In the genomic region with DNA sequence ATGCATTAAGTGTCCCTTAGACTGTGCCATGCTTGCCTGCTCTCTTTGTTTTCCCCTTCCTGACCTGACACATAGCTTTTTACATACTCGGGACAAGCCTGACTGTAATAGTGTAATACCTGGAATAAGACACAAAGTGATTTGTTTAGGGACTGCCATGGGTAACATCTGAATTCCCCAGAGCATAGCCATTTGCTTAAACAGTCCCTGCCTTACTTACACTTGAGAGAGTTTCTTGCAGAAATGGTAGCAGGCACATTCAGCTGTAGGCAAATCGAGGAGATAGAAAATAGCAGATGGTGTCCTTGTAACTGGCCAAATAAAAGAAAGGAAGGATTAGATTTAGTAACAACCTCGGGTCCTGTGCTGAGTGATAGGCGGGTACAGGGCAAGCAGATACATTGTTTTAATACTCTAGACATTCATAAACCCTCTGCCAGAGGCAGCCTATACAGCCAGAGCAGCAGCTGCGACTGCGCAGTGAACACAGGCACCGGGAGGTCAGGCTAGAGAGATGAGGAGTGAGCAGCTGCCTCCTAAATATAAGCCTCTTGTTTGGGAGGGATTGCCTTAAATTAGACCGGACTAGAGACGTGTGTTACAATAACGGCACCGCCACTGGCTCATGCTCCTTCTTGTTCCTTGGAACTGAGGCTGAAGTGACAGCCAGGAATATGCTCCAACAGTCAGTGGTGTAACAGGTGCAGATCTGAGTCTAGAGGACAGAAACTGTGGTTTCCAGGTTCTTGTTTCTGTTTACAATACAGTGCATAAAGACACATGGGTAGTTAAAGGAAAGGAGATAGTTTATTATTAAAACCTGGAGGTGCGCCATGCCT, we compare ENCODE assay signal across 12 mouse cellular contexts. TPM values are rescaled to one million over a fixed set of nuclear protein-coding genes. Genes with fewer than 3 reads are reported as not detected.
A peak's percentile ranks its signal among the peaks of the same experiment; 100 is the strongest.
DNase-seq lines count a peak whose midpoint lies in the region; ATAC-seq and TF ChIP-seq lines count a peak whose summit lies in the region.
"Had no signal": no experiment of that assay in that cellular context is flagged by ENCODE, and none has a peak within 500 bp of the region (broad histone marks: within the 10 kb centered on the region; RNA-seq: fewer than 3 reads in every experiment).

No protein-coding gene starts in this region.

- no peaks in the 10 kb centered on the region for H3K36me3 ChIP-seq in heart, embryonic 11.5 days (ENCODE audit: control insufficient read depth, insufficient read depth, low read length)
- H3K36me3 ChIP-seq in midbrain, postnatal 0 days (ENCODE audit: insufficient read depth, low read length): no peaks in the 10 kb centered on the region
- H3K36me3 ChIP-seq: liver, embryonic 15.5 days had no signal

- H3K27ac ChIP-seq in heart, embryonic 11.5 days (ENCODE audit: low read depth, low read length): no peak overlapping the region
- no peak overlapping the region for H3K27ac ChIP-seq in midbrain, postnatal 0 days (ENCODE audit: low read depth, low read length)
- H3K27ac ChIP-seq: kidney, postnatal 0 days; liver, embryonic 15.5 days had no signal

- no peak overlapping the region for H3K4me3 ChIP-seq in heart, embryonic 11.5 days (ENCODE audit: low read depth, low read length)
- no peak overlapping the region for H3K4me3 ChIP-seq in midbrain, postnatal 0 days (ENCODE audit: low read depth, low read length)
- H3K4me3 ChIP-seq: erythroblast, embryonic 14.5 days; liver, embryonic 15.5 days had no signal

- H3K9me3 ChIP-seq in heart, embryonic 11.5 days (replicated peaks; ENCODE audit: control insufficient read depth, low read length): no peaks in the 10 kb centered on the region
- no peaks in the 10 kb centered on the region for H3K9me3 ChIP-seq in midbrain, postnatal 0 days (ENCODE audit: low read length)
- H3K9me3 ChIP-seq: liver, embryonic 15.5 days had no signal

- H3K4me2 ChIP-seq in heart, embryonic 11.5 days: no peak overlapping the region
- no peak overlapping the region for H3K4me2 ChIP-seq in midbrain, postnatal 0 days (ENCODE audit: low read depth, low read length, poor library complexity, severe bottlenecking)
- H3K4me2 ChIP-seq: liver, embryonic 15.5 days had no signal

- no peak for ATAC-seq in heart, embryonic 11.5 days (replicated peaks; ENCODE audit: insufficient number of reproducible peaks, low FRiP score, low TSS enrichment)
- ATAC-seq in midbrain, postnatal 0 days (ENCODE audit: low FRiP score): no peak

- DNase-seq in heart, adult 18-20 months: peak; percentile 30 to 36
- peak; percentile 65 for DNase-seq in brain, adult 2 months (ENCODE audit: low read depth, low spot score)
- DNase-seq in gastrocnemius, adult 8-10 months (ENCODE audit: low spot score in 2 of 2): peak; percentile 44 to 55
- DNase-seq in midbrain, postnatal 0 days (ENCODE audit: low spot score): peak; percentile 52
- DNase-seq in adrenal gland, postnatal 36 days: no peak
- DNase-seq in thymus, postnatal 36 days: no peak
- no peak for DNase-seq in adrenal gland, postnatal 25 days

- no peaks in the 10 kb centered on the region for H3K4me1 ChIP-seq in heart, embryonic 11.5 days (ENCODE audit: control insufficient read depth, insufficient read depth, low read length)
- no peaks in the 10 kb centered on the region for H3K4me1 ChIP-seq in midbrain, postnatal 0 days (ENCODE audit: insufficient read depth, low read length)
- H3K4me1 ChIP-seq: liver, embryonic 15.5 days had no signal

- H3K9ac ChIP-seq in heart, embryonic 11.5 days (ENCODE audit: low read depth, low read length): no peak overlapping the region
- no peak overlapping the region for H3K9ac ChIP-seq in midbrain, postnatal 0 days (replicated peaks; ENCODE audit: low read length, poor library complexity, severe bottlenecking)
- H3K9ac ChIP-seq: liver, embryonic 15.5 days had no signal

- TF ChIP-seq CTCF in midbrain, postnatal 0 days (IDR thresholded peaks at IDR 0.05): no peak

- H3K27me3 ChIP-seq in heart, embryonic 11.5 days (ENCODE audit: control insufficient read depth, insufficient read depth, low read length): no peaks in the 10 kb centered on the region
- H3K27me3 ChIP-seq in midbrain, postnatal 0 days (ENCODE audit: insufficient read depth, low read length): no peaks in the 10 kb centered on the region
- H3K27me3 ChIP-seq: liver, embryonic 15.5 days had no signal

- WGBS in heart, embryonic 11.5 days (ENCODE audit: insufficient replicate concordance): 79% methylated on average over 12 of the region's 12 CpGs
- WGBS in midbrain, postnatal 0 days: 34% methylated on average over 12 of the region's 12 CpGs

RNA-seq across cellular contexts. Expression of gene Vwa3b, which starts 55.2 kb away (rescaled TPM):
- 1 to 10 TPM in 1 of 2 experiments, under 1 TPM in 1; 0.50 to 1.1 TPM for total RNA-seq in heart, adult 18-20 months (2021)
- polyA plus RNA-seq in heart, embryonic 11.5 days (2014; fragmentation: Nextera tagmentation; extraction: Ambion mirVana): 0.25 TPM in 1 of 2 replicates, not detected in the other
- 10 to 100 TPM; 51.2 to 88.8 (median 83.3) TPM for total RNA-seq in gastrocnemius, adult 8-10 months (2022)
- 1.1 and 1.2 TPM in 2 replicates for total RNA-seq in midbrain, postnatal 0 days (2014; rRNA removed)
- 0.69 and 1.6 TPM in 2 replicates for polyA plus RNA-seq in midbrain, postnatal 0 days (2015; fragmentation: Nextera tagmentation; extraction: Ambion mirVana)
- under 1 TPM; 0.69 to 0.83 TPM for total RNA-seq in adrenal gland, postnatal 36 days (2021)
- 0.82 TPM in 1 of 2 replicates, not detected in the other for total RNA-seq in adrenal gland, postnatal 25 days (2021)
- polyA plus RNA-seq: C2C12; erythroblast, embryonic 14.5 days; liver, embryonic 15.5 days had no signal

Comparison
In these comparisons a context has a peak if more than half of its experiments do, and no peak if none do; other contexts are left out.
1. DNase-seq: peak in heart, adult 18-20 months (2 of 2), brain, adult 2 months (single experiment), gastrocnemius, adult 8-10 months (2 of 2) and midbrain, postnatal 0 days (single experiment); none in adrenal gland, postnatal 36 days (0 of 2), thymus, postnatal 36 days (0 of 2) and adrenal gland, postnatal 25 days (single experiment).
2. RNA of gene Vwa3b, which starts 55.2 kb away (total RNA-seq): 51.2 to 88.8 TPM in gastrocnemius, adult 8-10 months; 1.1 to 1.2 TPM in midbrain, postnatal 0 days, 0.50 to 1.1 TPM in heart, adult 18-20 months, 0.69 to 0.83 TPM in adrenal gland, postnatal 36 days and 0.82 TPM in adrenal gland, postnatal 25 days; every median in the first group is over 10 times any median in the second.